Mouse (Mus musculus) liver, embryonic 11.5 days (tissue): ENCODE data around the gene Fam228a. TPM values are rescaled to one million over a fixed set of nuclear protein-coding genes. Genes with fewer than 3 reads are reported as not detected.
"Not testable (repeated sequence)": the region's sequence is repeated elsewhere in the genome, so short reads cannot be mapped to it uniquely, and the experiment has no call there.

Experiments used
- ATAC-seq: fragments of 200-750 bp; cut with Nextera tagmentation; replicated peaks from 2 replicates; pipeline ENCODE4 v1.8.0; 2017; ENCODE audit warnings: moderate number of reproducible peaks, mild to moderate bottlenecking, moderate TSS enrichment, moderate library complexity; ENCODE audit not compliant: low FRiP score
- DNase-seq: peaks from one replicate; pipeline ENCODE4 v3.0.0-alpha.2; 2017; ENCODE audit warnings: low spot score
- H3K27ac ChIP-seq: fragments of 300-500 bp; sonication (generic); 2 replicates; pipeline ENCODE4 v1.5.1; 2014; ENCODE audit warnings: mild to moderate bottlenecking, low read depth, low read length, control low read depth
- H3K27me3 ChIP-seq: fragments of 300-500 bp; sonication (generic); replicated peaks from 2 replicates; pipeline ENCODE4 v1.6.1; 2014; ENCODE audit warnings: low read length, mixed read lengths; ENCODE audit not compliant: control insufficient read depth, insufficient read depth
- H3K36me3 ChIP-seq: fragments of 300-500 bp; sonication (generic); 2 replicates; pipeline ENCODE4 v1.6.1; 2014; ENCODE audit warnings: mild to moderate bottlenecking, low read length, moderate library complexity, mixed read lengths; ENCODE audit not compliant: control insufficient read depth, insufficient read depth
- H3K4me1 ChIP-seq: fragments of 300-500 bp; sonication (generic); replicated peaks from 2 replicates; pipeline ENCODE4 v1.6.1; 2014; ENCODE audit warnings: low read length, mixed read lengths; ENCODE audit not compliant: control insufficient read depth, insufficient read depth
- H3K4me2 ChIP-seq: fragments of 300-500 bp; sonication (generic); 2 replicates; pipeline ENCODE4 v1.6.1; 2014; ENCODE audit warnings: mild to moderate bottlenecking, control low read depth, moderate library complexity
- H3K4me3 ChIP-seq: fragments of 300-500 bp; sonication (generic); 2 replicates; pipeline ENCODE4 v1.5.1; 2014; ENCODE audit warnings: low read depth, low read length, control low read depth
- H3K9ac ChIP-seq: fragments of 300-500 bp; sonication (generic); 2 replicates; pipeline ENCODE4 v1.6.1; 2014; ENCODE audit warnings: low read depth, low read length, control low read depth
- H3K9me3 ChIP-seq: fragments of 300-500 bp; sonication (generic); 2 replicates; pipeline ENCODE4 v1.6.1; 2016; ENCODE audit warnings: low read length, inconsistent platforms, mixed read lengths; ENCODE audit not compliant: control insufficient read depth
- WGBS: fragments of 180-500 bp; shearing (Covaris S2); extraction: QIAGEN DNeasy Blood & Tissue Kit; methylation state at CpG from one replicate; pipeline ENCODE4 v1.1.7; 2014; 5-methylcytosine and 5-hydroxymethylcytosine counted together
- polyA plus RNA-seq: library from polyadenylated mRNA; unstranded; fragments of >200 nt; fragmentation: Nextera tagmentation; extraction: Ambion mirVana; gene quantifications from 2 replicates; pipeline ENCODE4 v1.2.1, GENCODE M21; 2014

Fam228a gene
- polyA plus RNA-seq, 1 experiment from 2014 or later = 0.19 TPM

DNA sequence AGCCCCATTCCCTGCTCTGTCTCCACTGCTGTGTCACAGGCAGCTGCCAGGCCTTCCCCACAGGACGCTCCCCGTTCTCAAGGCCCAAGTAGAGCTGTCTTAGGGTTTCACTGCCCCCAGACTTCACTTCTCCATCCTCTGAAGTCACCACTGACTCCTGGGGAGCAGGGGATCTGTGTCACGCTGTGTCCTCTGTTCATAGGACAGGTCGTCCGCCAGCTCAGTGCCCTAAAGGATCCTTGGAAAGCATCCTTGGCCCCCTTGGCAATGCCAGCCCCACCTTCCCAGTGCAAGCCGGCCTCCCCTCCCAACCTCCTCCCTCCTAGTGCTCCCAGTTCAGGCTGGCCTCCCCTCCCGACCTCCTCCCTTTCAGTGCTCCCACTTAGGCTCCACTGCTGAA lies 28.3 kb downstream of the Fam228a start:
- ATAC-seq (no peak), DNase-seq (no peak)
- H3K9me3 ChIP-seq = no peaks in the 10 kb centered on the region
- no peak overlapping the region for H3K4me2 ChIP-seq
- no peak overlapping the region for H3K4me3 ChIP-seq
- H3K9ac ChIP-seq = no peak overlapping the region
- peaks cover 4% of the 10 kb centered on the region for H3K4me1 ChIP-seq
- H3K27me3 ChIP-seq = no peaks in the 10 kb centered on the region
- WGBS = 89% methylated on average over 7 of the region's 7 CpGs
- H3K36me3 ChIP-seq = peaks cover 17% of the 10 kb centered on the region
- H3K27ac ChIP-seq = no peak overlapping the region

DNA sequence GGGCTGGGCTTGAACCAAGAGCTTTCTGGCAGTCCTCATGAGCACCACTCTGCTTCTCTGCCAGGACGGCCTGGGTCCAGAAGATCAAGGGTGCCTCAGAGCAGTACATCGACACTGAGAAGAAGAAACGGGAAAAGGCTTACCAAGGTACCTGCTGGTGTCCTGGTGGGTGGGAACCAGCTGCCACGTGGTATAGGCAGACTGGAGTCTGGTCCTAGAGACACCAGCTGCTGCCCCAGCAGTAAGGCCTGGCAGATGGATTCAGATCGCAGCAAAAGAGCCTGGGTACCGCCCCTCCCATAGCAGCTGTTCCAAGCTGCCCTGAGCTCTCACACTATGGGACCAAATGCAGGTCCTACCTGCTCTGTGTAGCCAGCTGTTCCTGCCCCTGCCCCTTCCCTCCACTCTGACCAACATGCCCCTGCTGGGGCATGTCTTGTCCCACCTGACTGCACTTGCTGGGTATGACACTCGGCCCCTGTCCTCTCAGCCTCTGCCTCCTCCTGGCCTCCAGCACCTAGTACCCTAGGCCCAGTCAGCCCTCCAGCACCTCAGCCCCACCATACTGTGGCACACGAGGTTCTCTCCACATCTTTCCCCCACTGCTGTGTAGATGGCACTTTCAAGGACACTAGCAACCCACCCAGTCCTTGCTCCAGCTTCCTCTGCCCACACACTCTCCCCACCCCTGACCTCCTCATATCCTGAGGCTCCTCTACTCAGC lies 29.2 kb downstream of the Fam228a start:
- no peaks in the 10 kb centered on the region for H3K27me3 ChIP-seq
- H3K4me3 ChIP-seq = no peak overlapping the region
- H3K27ac ChIP-seq = no peak overlapping the region
- H3K9me3 ChIP-seq = no peaks in the 10 kb centered on the region
- H3K36me3 ChIP-seq = peaks cover 17% of the 10 kb centered on the region
- ATAC-seq = no peak; the same call in 1 of the 2 replicates
- H3K9ac ChIP-seq = no peak overlapping the region
- whole genome bisulfite sequencing = 80% methylated on average over 8 of the region's 8 CpGs
- no peak overlapping the region for H3K4me2 ChIP-seq
- no peaks in the 10 kb centered on the region; the same call in 1 of the 2 replicates for H3K4me1 ChIP-seq
- no peak for DNase-seq

DNA sequence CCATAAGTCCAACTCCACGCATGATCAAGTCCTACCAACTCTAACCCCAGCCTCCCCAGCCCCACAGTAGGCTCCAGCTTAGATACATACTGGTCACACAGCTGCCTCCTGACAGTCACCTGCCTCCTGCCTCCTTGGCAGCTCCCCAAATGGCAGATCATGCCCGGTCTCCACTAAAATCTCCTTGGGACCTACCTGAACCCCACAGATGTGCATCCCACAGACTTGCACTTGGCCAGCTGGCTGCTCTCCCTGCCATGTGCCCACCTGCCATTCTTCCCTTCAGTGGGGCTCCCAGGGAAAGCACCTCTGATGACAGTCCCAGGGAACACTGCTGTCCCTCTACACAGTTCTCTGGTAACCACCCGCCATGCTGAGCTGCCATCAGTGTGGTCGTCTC lies 29.9 kb downstream of the Fam228a start:
- H3K4me1 ChIP-seq = no peaks in the 10 kb centered on the region; the same call in 1 of the 2 replicates

DNA sequence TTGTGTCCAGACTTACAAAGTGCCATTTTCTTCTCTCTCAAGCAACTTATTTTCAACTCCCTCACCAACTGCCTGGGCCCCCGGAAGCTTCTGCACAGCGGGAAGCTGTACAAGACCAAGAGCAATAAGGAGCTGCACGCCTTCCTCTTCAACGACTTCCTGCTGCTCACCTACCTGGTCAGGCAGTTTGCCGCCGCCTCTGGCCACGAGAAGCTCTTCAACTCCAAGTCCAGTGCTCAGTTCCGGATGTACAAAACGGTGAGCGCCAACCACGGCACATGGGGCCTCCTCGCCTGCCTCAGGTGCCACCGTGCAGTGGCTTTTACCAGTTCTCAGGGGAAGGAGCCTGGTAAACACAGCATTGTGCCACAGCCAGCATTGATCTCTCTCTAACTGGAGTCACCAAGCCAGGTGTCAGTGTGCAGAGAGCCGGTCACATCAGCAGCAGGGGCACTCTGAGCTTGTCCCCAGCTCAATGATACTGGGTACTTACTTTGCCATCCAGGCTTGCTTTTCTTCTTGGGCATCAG lies 30.7 kb downstream of the Fam228a start:
- Histone ChIP-seq H3K4me1 (no peaks in the 10 kb centered on the region; the same call in 1 of the 2 replicates), H3K36me3 (peaks cover 15% of the 10 kb centered on the region), H3K4me3 (no peak overlapping the region), H3K27ac (no peak overlapping the region), H3K27me3 (no peaks in the 10 kb centered on the region), H3K9me3 (no peaks in the 10 kb centered on the region), H3K4me2 (no peak overlapping the region), H3K9ac (no peak overlapping the region)
- DNase-seq = no peak
- no peak for ATAC-seq
- WGBS = 93% methylated on average over 14 of the region's 14 CpGs

More for the DNA sequence above, 29.9 kb downstream of the Fam228a start:
- Histone ChIP-seq H3K9ac (no peak overlapping the region), H3K4me2 (no peak overlapping the region), H3K4me3 (no peak overlapping the region), H3K27ac (no peak overlapping the region), H3K36me3 (peaks cover 17% of the 10 kb centered on the region), H3K27me3 (no peaks in the 10 kb centered on the region), H3K9me3 (no peaks in the 10 kb centered on the region)
- 82% methylated on average over 4 of the region's 4 CpGs for WGBS
- no peak for DNase-seq
- ATAC-seq = no peak

DNA sequence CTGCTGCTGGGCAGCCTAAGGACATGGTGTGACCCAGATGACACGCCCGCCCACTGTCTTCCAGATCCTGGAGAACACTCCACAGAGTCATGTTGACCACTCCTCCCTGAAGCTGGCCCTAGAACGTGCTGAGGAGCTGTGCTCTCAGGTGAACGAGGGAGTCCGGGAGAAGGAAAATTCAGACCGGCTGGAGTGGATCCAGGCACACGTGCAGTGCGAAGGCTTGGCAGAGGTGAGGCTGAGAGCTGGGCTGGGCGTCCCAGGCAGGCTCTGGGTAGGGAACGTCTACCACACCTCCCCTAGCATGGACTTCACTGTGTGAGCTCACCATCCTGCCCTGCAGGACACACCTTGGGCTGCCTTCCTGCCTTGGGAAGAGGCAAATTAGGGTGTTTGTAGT lies 31.3 kb downstream of the Fam228a start:
- DNase-seq = no peak
- Histone ChIP-seq H3K4me1 (no peaks in the 10 kb centered on the region; the same call in 1 of the 2 replicates), H3K4me3 (no peak overlapping the region), H3K4me2 (no peak overlapping the region), H3K27me3 (no peaks in the 10 kb centered on the region), H3K27ac (no peak overlapping the region), H3K36me3 (peaks cover 14% of the 10 kb centered on the region), H3K9me3 (no peaks in the 10 kb centered on the region), H3K9ac (no peak overlapping the region)
- no peak for ATAC-seq
- 88% methylated on average over 10 of the region's 10 CpGs for WGBS

DNA sequence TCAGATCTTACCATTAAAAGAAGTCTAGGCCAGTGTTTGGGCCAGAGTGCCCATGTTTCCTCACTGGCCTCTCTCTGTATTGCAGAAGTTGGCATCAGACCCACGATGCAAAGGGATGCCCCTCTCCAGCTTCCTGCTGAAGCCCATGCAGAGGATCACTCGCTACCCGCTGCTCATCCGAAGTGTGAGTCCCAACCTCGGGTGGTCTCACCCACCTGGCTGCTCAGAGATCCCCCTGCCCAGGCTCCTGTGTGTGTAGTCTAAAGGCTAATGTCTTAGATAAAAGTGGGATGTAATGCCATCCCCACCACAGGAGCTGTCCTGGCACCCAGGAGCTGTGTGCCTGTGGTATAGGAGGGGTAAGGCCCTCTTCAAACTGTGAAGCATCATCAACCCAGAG lies 32.1 kb downstream of the Fam228a start:
- Histone ChIP-seq H3K36me3 (peaks cover 14% of the 10 kb centered on the region), H3K27ac (no peak overlapping the region), H3K4me3 (no peak overlapping the region), H3K4me2 (no peak overlapping the region), H3K27me3 (no peaks in the 10 kb centered on the region), H3K9ac (no peak overlapping the region), H3K9me3 (no peaks in the 10 kb centered on the region), H3K4me1 (no peaks in the 10 kb centered on the region; the same call in 1 of the 2 replicates)
- DNase-seq (no peak), ATAC-seq (no peak)
- 83% methylated on average over 5 of the region's 5 CpGs for WGBS

DNA sequence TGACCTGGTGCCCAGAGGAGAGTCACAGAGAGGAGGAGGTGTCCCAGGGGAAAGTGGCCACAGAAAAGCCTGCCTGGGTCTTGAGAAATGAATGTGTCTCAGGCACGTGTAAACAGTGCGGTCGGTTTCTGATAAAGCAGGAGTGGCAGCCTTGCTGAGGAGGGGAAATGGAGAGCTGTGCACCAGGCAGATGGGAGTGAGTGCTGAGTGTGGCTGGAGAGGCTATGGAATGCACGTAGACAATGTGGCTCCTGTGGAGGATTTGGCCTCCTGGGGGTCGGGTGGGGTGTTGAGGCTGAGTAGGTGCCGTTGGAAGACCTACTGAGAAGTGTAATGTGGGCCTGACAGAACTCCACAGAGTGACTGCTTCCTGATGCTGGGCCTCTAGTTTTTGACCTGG lies 32.6 kb downstream of the Fam228a start:
- H3K27me3 ChIP-seq, H3K4me3 ChIP-seq, H3K4me1 ChIP-seq, H3K9ac ChIP-seq, DNase-seq, ATAC-seq, H3K9me3 ChIP-seq, H3K27ac ChIP-seq, H3K4me2 ChIP-seq: not testable (repeated sequence)
- WGBS = 50% methylated on average over 6 of the region's 6 CpGs
- H3K36me3 ChIP-seq = peaks cover 14% of the 10 kb centered on the region

DNA sequence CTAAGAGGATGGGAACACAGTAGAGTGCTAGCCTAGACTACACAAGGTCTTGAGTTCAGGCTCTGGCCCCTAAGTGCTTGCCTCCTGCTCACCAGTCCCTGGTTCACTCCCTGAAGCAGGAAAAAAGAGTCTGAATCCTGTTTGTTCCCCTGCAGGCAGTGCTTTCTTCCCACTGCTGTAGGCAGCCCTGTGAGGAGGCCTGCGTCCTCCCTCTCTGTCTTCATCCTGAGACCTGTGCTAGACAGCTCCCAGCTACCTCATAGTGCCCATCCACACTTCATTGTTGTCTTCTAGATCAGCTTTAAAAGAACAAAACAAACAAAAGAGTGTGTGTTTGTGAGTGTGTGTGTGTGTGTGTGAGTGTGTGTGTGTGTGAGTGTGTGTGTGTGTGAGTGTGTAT lies 43.7 kb downstream of the Fam228a start:
- H3K36me3 ChIP-seq = no peaks in the 10 kb centered on the region
- no peak overlapping the region for H3K4me2 ChIP-seq
- DNase-seq = no peak
- H3K4me1 ChIP-seq = no peaks in the 10 kb centered on the region; the same call in 1 of the 2 replicates
- H3K27ac ChIP-seq = no peak overlapping the region
- H3K4me3 ChIP-seq = no peak overlapping the region
- no peaks in the 10 kb centered on the region for H3K27me3 ChIP-seq
- WGBS = 84% methylated on average over 1 of the region's 1 CpGs
- no peak for ATAC-seq
- H3K9ac ChIP-seq = no peak overlapping the region
- no peaks in the 10 kb centered on the region for H3K9me3 ChIP-seq

DNA sequence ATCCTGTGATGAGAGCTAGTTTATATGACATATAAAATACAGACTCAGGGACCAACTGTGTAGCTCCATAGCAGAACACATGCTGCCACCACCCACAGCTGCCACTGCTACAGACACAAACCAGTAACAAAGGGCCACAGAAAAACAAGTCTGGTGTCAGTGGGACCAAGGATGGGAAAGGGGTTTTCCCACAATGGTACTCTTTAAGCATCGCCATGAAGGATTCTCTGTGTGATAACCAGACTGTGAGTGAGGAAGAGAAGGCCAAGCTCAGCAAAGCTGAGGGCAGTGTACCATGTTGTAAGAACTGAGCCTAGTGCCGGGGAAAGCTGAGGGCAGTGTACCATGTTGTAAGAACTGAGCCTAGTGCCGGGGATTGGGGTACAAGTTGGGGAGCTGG lies 47.0 kb downstream of the Fam228a start:
- Histone ChIP-seq H3K9me3 (no peaks in the 10 kb centered on the region), H3K36me3 (no peaks in the 10 kb centered on the region), H3K4me1 (no peaks in the 10 kb centered on the region; the same call in 1 of the 2 replicates), H3K4me3 (no peak overlapping the region), H3K27ac (no peak overlapping the region), H3K4me2 (no peak overlapping the region), H3K9ac (no peak overlapping the region), H3K27me3 (no peaks in the 10 kb centered on the region)
- DNase-seq = no peak
- no peak for ATAC-seq
- WGBS = 97% methylated on average over 3 of the region's 3 CpGs
